Mouse (Mus musculus): Measurements from ENCODE around the gene Tsc1.

Tsc1 gene

GRCm38 (mm10) chr2:28616874-28617273, 24.2 kb upstream of the Tsc1 start:
- no peak for DNase-seq

- DNase-seq: no peak
These were observed 23.2 kb upstream of the Tsc1 start for GRCm38 (mm10) chr2:28617498-28618486.

- DNase-seq: no peak
These were observed 22.2 kb upstream of the Tsc1 start for GRCm38 (mm10) chr2:28618777-28619336.

- no peak for DNase-seq
These were observed 21.7 kb upstream of the Tsc1 start for GRCm38 (mm10) chr2:28619369-28619768.

- DNase-seq: no peak
These were observed 20.5 kb upstream of the Tsc1 start for GRCm38 (mm10) chr2:28620522-28620921.

- no peak for DNase-seq
These were observed 19.9 kb upstream of the Tsc1 start for GRCm38 (mm10) chr2:28621111-28621510.

GRCm38 (mm10) chr2:28621664-28622171, 19.3 kb upstream of the Tsc1 start, which contains the start of gene Gfi1b:
Gfi1b (minus strand) TSS chr2:28621982.
- no peak for DNase-seq

GRCm38 (mm10) chr2:28622521-28623124, 18.4 kb upstream of the Tsc1 start:
- DNase-seq: peak; percentile 60

- no peak for DNase-seq
These were observed 16.2 kb upstream of the Tsc1 start for GRCm38 (mm10) chr2:28624870-28625269.

- DNase-seq: no peak
These were observed 15.0 kb upstream of the Tsc1 start for GRCm38 (mm10) chr2:28626038-28626437.

- no peak for DNase-seq
These were observed 13.0 kb upstream of the Tsc1 start for GRCm38 (mm10) chr2:28628053-28628452.

- no peak for DNase-seq
These were observed 11.1 kb upstream of the Tsc1 start for GRCm38 (mm10) chr2:28629911-28630381.

- no peak for DNase-seq
These were observed 8.4 kb upstream of the Tsc1 start for GRCm38 (mm10) chr2:28632626-28633025.

GRCm38 (mm10) chr2:28633136-28633535, 7.9 kb upstream of the Tsc1 start:
- DNase-seq: no peak

- DNase-seq: no peak
These were observed 5.8 kb upstream of the Tsc1 start for GRCm38 (mm10) chr2:28635199-28635598.

- no peak for DNase-seq
These were observed 3.8 kb upstream of the Tsc1 start for GRCm38 (mm10) chr2:28637106-28637845.

GRCm38 (mm10) chr2:28638352-28638751, 2.7 kb upstream of the Tsc1 start:
- no peak for DNase-seq

- peak; percentile 58 for DNase-seq
These were observed 2.1 kb upstream of the Tsc1 start for GRCm38 (mm10) chr2:28638886-28639285.

GRCm38 (mm10) chr2:28639794-28640193, 1.2 kb upstream of the Tsc1 start:
- peak; percentile 36 for DNase-seq

- DNase-seq: no peak
These were observed 460 bp downstream of the Tsc1 start for GRCm38 (mm10) chr2:28641435-28641941.

- DNase-seq: no peak
These were observed 2.1 kb downstream of the Tsc1 start for GRCm38 (mm10) chr2:28643081-28643480.

- DNase-seq: no peak
These were observed 9.5 kb downstream of the Tsc1 start for GRCm38 (mm10) chr2:28650526-28650925.
